Mouse (Mus musculus) heart, adult 11 months (tissue): ENCODE results near the gene Slc43a2.

Source experiments
- DNase-seq: peaks from one replicate; pipeline ENCODE4 v3.0.0; 2022

The Slc43a2 gene

GRCm38 (mm10) chr11:75610021-75610420, 78.5 kb downstream of the Slc43a2 start:
- DNase-seq, result no peak

DNA sequence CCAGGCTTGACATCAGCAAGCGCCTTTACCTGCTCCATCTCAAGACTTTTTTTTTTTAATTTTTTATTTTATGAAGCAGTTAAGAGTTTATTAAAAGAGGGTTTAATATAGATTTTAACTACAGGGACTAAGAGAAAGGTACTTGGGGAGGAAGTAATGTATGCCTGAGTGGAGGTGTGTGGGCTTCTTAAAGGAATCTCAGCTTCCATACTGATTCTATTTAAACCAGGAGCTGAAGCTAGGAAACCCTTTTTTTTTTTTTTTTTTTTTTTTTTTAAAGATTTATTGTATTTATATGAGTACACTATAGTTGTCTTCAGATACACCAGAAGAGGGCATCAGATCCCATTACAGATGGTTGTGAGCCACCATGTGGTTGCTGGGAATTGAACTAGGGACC, 83.3 kb downstream of the Slc43a2 start:
- no peak for DNase-seq

- no peak for DNase-seq
Observed at GRCm38 (mm10) chr11:75615556-75615955, 84.1 kb downstream of the Slc43a2 start.

DNA sequence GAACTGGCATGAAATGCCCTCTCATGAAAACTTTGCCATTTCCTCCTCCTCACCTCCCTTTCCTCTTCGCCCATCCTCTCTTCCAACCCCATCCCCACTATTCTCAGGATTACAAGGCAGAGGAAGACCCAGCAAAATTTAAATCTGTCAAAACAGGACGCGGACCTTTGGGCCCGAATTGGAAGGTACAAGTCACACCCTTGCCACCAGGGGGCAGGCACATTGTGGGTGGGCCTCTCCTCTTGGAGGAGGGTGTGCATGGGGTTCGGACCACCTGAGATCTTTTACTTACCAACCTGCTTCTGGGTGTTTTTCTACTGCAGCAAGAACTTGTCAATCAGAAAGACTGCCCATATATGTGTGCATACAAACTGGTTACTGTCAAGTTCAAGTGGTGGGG, 87.6 kb downstream of the Slc43a2 start:
- DNase-seq, result no peak

DNA sequence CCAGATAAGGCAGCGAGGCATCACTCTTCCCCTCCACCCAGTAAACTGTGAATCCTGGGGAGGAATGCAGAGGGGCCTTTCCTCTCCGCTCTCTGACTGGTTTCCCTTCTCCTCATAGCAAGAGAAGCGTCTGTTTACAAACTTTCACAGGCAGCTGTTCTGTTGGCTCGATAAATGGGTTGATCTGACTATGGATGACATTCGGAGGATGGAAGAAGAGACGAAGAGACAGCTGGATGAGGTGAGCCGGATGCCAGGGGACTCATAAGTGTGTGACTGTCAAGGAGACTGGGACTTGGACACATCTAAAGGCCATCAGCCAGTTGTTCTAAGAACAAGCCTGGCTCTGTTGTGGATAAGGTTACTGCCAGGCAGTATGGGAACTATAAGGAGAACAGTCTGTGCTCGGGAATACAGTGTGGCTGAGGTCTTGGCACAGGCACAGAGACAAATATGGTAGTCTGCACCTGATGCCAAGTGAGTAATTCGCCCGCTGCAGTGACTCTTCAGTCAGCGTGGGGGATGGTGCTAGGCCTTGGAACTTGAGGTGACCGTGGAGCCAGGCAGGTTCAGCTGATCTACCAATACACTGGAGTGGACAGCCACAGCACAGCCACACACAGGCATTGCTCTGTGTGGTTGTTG, 88.8 kb downstream of the Slc43a2 start:
- peak; percentile 97 for DNase-seq

DNA sequence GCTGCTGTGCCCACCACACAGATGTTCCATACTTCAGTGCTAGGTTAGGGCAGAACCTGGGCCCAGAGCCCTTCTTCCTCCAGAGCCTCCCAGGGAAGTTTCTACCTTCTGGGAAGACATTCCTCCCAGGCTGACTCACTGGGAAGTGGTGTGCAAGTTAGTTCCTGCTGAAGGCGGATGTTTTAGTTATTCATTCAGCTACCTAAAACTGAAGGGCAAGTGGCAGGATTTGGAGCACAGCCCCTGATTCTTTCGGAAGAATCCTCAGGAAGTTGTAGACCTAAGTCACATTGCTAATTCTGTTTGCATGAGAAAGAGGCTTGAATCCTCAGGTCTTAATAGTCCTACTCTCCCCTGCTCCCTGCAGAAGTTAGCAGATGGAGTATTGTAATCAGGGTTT, 89.9 kb downstream of the Slc43a2 start:
- no peak for DNase-seq

- DNase-seq, result no peak
Observed at GRCm38 (mm10) chr11:75622588-75623329, 91.3 kb downstream of the Slc43a2 start.

- peak; percentile 96 for DNase-seq
Observed at GRCm38 (mm10) chr11:75624102-75624554, 92.6 kb downstream of the Slc43a2 start.

DNA sequence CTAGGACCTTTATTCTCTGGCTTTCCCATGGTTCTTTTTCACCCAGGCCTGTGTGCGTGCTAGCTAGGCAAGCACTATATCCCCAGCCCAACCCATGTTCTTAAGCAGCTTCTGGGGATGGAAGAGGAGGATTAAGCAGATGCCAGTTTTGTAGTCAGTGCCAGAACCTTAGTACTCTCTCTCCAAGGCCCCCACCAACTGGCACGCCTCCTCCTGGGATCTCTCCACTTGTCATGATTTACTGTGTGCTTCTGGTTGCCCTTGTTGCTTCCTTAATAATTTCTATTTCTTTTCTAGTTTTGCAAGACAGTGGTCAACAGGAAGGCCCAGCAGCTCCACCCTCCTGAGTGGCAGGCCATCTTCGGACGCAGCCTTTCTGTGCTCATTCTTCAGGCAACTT, 94.3 kb downstream of the Slc43a2 start:
- DNase-seq, result peak; percentile 94
